Mouse (Mus musculus) T-helper 1 cell (primary cell): ENCODE measurements around the gene Dagla.

Source experiments
- in situ Hi-C: fragments of 300-600 bp; cut with MboI, MseI; formaldehyde crosslinking; loops from one replicate; pipeline ENCODE4 v1.15.1; 2025; ENCODE audit warnings: high pct_unique_total_duplicates

The Dagla gene

DNA sequence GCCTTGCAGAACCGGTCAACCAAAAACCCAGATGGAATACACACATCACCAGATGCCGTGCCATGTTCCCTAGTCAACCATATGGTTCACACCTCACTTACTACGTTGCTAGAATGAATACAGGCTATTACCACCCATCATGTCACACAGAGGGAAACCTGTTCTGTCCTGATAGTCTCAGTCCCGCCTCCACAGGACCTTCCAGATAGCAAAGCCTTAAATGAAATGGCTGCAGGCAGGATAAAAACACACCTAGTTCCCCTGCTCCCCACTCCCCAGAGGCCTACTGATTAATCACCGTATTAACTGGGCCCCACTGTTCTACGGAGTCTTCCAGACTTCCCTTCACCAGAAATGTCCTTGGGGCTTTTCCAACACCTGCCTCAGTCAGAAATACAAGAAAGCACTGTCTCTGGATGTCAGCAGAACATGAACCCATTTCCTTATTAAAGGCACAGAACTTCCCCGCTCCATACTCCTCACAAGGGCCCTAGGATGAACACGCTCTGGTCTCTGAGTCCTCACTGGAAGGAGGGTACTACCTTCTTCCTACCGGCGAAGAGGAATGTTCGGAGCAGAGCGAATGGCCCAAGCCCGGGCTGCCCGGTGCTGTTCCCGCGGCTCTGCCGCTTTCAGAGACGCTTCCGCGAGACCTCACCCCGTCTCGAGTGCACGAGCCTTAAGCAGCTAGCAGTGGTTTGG lies 101.4 kb downstream of the Dagla start:
- in situ Hi-C loops = no loop called here

DNA sequence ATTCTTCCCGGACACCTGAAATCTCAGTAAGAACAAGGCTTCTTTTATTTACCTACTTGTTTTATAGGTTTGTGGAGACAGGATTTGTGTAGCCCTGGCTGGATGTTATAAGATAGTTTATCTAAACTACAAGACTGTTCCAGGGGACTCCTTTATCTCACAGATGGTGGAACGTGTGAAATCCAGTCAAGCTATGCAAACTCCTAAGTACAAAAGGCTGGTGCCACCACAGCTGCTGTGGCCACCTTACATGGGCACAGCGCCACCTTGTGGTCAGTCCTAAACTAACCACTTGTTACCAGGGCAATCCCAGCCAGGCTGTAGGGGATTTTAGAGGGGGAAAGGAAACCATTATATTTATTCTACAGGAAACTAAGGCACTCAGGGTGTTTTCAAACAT lies 106.0 kb downstream of the Dagla start:
- in situ Hi-C loops = loop anchor here (25.0 kb wide), 1 partner anchor 286 kb away; no protein-coding TSS in a partner anchor

DNA sequence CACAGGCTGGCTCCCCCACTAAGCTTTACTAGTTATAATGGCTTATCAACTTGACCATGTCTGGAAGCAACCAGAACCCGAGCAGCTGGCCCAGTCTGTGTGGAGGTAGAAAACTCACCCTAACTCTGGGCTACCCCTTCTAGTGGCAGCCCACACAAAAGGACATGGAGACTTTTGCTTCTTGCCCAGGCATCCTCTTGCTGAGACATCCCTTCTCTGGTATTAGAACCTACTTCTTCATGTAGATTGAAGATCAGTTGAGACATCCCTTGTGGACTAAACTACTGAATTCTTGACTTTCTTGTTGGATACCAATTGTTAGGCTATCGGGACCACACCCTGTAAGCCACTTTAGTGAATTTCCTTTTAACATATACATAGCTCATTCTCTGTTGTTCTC lies 106.4 kb downstream of the Dagla start:
- in situ Hi-C loops = loop anchor here (25.0 kb wide), 1 partner anchor 286 kb away; no protein-coding TSS in a partner anchor

DNA sequence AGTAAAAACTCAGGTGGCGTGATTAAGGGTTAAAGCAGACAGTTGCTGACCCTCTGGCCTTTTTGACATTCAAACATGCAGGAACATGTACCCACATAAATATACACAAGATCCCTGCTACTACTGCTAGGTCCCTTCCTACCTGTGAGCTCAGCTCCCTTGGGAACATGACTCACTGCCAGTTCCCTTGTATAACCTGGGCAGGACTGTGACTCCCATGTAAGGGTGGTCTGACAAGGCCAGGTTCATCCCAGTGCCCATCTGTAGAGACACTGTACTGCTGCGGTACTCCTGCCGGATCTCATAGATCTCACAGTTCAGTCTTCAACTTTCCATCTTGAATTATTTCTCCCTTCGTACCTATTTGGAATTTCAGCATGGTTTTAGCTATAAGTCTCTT lies 107.5 kb downstream of the Dagla start:
- in situ Hi-C loops = loop anchor here (25.0 kb wide), 1 partner anchor 285 kb away; no protein-coding TSS in a partner anchor
